ENCODE assay signal across 14 mouse cellular contexts in the genomic region with DNA sequence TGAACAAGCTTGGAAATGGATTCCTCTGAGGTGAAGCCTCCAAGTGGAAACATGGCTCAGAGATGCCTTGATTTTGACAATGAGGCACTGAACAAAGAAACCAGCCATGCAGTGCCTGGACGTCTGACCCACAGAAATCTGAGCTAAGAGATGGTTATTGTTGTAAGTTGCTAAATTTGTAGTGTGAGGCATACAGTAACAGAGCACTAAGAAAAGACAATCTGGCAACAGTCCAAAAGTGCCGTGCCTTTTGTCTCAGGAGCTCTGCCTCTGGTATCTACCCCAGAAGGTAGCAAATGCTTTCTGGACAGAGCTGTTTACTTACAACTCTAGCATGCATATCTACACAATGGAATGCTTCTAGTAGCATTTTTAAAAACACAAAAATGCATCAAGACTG. TPM values are rescaled to one million over a fixed set of nuclear protein-coding genes. Genes with fewer than 3 reads are reported as not detected.
A peak's percentile ranks its signal among the peaks of the same experiment; 100 is the strongest.
DNase-seq lines count a peak whose midpoint lies in the region; ATAC-seq and TF ChIP-seq lines count a peak whose summit lies in the region.
"Had no signal": no experiment of that assay in that cellular context is flagged by ENCODE, and none has a peak within 500 bp of the region (broad histone marks: within the 10 kb centered on the region; RNA-seq: fewer than 3 reads in every experiment).

No protein-coding gene starts in this region.

- ATAC-seq in embryonic facial prominence, embryonic 14.5 days (ENCODE audit: low read depth) = peak; percentile 41; the same call in 1 of the 2 replicates
- no peak for ATAC-seq in limb, embryonic 14.5 days (ENCODE audit: low FRiP score, low read depth)
- ATAC-seq in liver, embryonic 12.5 days = no peak
- no peak for ATAC-seq in CD4-positive, CD25-positive, alpha-beta regulatory T cell, adult 4 months

- no peaks in the 10 kb centered on the region for H3K4me1 ChIP-seq in embryonic facial prominence, embryonic 14.5 days (ENCODE audit: control insufficient read depth, insufficient read depth, low read length)
- peaks cover 7% of the 10 kb centered on the region for H3K4me1 ChIP-seq in embryonic facial prominence, embryonic 10.5 days
- H3K4me1 ChIP-seq in limb, embryonic 14.5 days (ENCODE audit: control insufficient read depth, insufficient read depth, low read length) = no peaks in the 10 kb centered on the region
- no peaks in the 10 kb centered on the region for H3K4me1 ChIP-seq in limb, embryonic 10.5 days
- H3K4me1 ChIP-seq in liver, embryonic 12.5 days = peaks cover 33% of the 10 kb centered on the region
- H3K4me1 ChIP-seq in thymus, adult 2 months (replicated peaks; ENCODE audit: control insufficient read depth, insufficient read depth, low read length) = peaks cover 3% of the 10 kb centered on the region; the same call in 1 of the 2 replicates
- H3K4me1 ChIP-seq: limb, embryonic 12.5 days had no signal

- no peaks in the 10 kb centered on the region for H3K27me3 ChIP-seq in embryonic facial prominence, embryonic 14.5 days (replicated peaks; ENCODE audit: control insufficient read depth, insufficient read depth, low read length)
- no peaks in the 10 kb centered on the region for H3K27me3 ChIP-seq in embryonic facial prominence, embryonic 10.5 days (replicated peaks; ENCODE audit: low read depth, poor library complexity, severe bottlenecking)
- no peaks in the 10 kb centered on the region for H3K27me3 ChIP-seq in limb, embryonic 14.5 days (ENCODE audit: control insufficient read depth, insufficient read depth, low read length)
- H3K27me3 ChIP-seq in limb, embryonic 10.5 days (ENCODE audit: low read depth, poor library complexity, severe bottlenecking) = no peaks in the 10 kb centered on the region
- no peaks in the 10 kb centered on the region for H3K27me3 ChIP-seq in liver, embryonic 12.5 days (replicated peaks)
- H3K27me3 ChIP-seq in thymus, adult 2 months (ENCODE audit: control insufficient read depth, insufficient read depth, low read length) = no peaks in the 10 kb centered on the region
- H3K27me3 ChIP-seq: embryonic facial prominence, embryonic 15.5 days; hindbrain, embryonic 15.5 days; limb, embryonic 12.5 days had no signal

- no peak overlapping the region for H3K9ac ChIP-seq in embryonic facial prominence, embryonic 14.5 days (ENCODE audit: low read depth, low read length)
- no peak overlapping the region for H3K9ac ChIP-seq in limb, embryonic 14.5 days (ENCODE audit: low read depth, low read length, severe bottlenecking)
- H3K9ac ChIP-seq in liver, embryonic 12.5 days = 0 out of 2 replicates have a peak overlapping the region, but pooled peaks have one; percentile 35
- H3K9ac ChIP-seq: embryonic facial prominence, embryonic 15.5 days; hindbrain, embryonic 15.5 days; limb, embryonic 12.5 days had no signal

- peak; percentile 65 for DNase-seq in embryonic facial prominence, embryonic 14.5 days (ENCODE audit: low spot score)
- no peak for DNase-seq in embryonic facial prominence, embryonic 10.5 days (ENCODE audit: low spot score)
- DNase-seq in limb, embryonic 14.5 days (ENCODE audit: low spot score) = peak; percentile 24
- DNase-seq in limb, embryonic 10.5 days (ENCODE audit: low spot score) = no peak
- DNase-seq in brain, adult 2 months (ENCODE audit: low read depth, low spot score) = peak; percentile 44
- no peak for DNase-seq in thymus, adult 2 months
- DNase-seq: adrenal gland, postnatal 14 days; cerebellum, adult 9-10 months had no signal

- no peak for TF ChIP-seq POLR2A in limb, embryonic 14.5 days (IDR thresholded peaks at IDR 0.05; ENCODE audit: borderline replicate concordance, extremely low read depth, insufficient read depth, insufficient read length)
- TF ChIP-seq POLR2A in thymus, adult 2 months (IDR thresholded peaks at IDR 0.05; ENCODE audit: control insufficient read depth, extremely low read depth, insufficient read depth, low read length, poor library complexity) = no peak

- no peak overlapping the region for H3K4me3 ChIP-seq in embryonic facial prominence, embryonic 14.5 days (ENCODE audit: low read depth, low read length)
- no peak overlapping the region for H3K4me3 ChIP-seq in embryonic facial prominence, embryonic 10.5 days
- H3K4me3 ChIP-seq in limb, embryonic 14.5 days (replicated peaks; ENCODE audit: low read length) = no peak overlapping the region
- no peak overlapping the region for H3K4me3 ChIP-seq in limb, embryonic 10.5 days
- H3K4me3 ChIP-seq in liver, embryonic 12.5 days = no peak overlapping the region
- no peak overlapping the region for H3K4me3 ChIP-seq in thymus, adult 2 months (ENCODE audit: control insufficient read depth, insufficient read depth, low read length)
- H3K4me3 ChIP-seq: embryonic facial prominence, embryonic 15.5 days; hindbrain, embryonic 15.5 days; layer of hippocampus, adult 2 months; limb, embryonic 12.5 days had no signal

- peaks cover 8% of the 10 kb centered on the region; the same call in 1 of the 2 replicates for H3K36me3 ChIP-seq in embryonic facial prominence, embryonic 14.5 days (ENCODE audit: control insufficient read depth, insufficient read depth, low read length)
- peaks cover 10% of the 10 kb centered on the region for H3K36me3 ChIP-seq in embryonic facial prominence, embryonic 10.5 days (replicated peaks)
- peaks cover 6% of the 10 kb centered on the region; the same call in 1 of the 2 replicates for H3K36me3 ChIP-seq in limb, embryonic 14.5 days (ENCODE audit: control insufficient read depth, insufficient read depth, low read length)
- peaks cover 11% of the 10 kb centered on the region for H3K36me3 ChIP-seq in limb, embryonic 10.5 days
- peaks cover 8% of the 10 kb centered on the region for H3K36me3 ChIP-seq in liver, embryonic 12.5 days
- H3K36me3 ChIP-seq in thymus, adult 2 months (ENCODE audit: control insufficient read depth, insufficient read depth, low read length) = no peaks in the 10 kb centered on the region

- 44% methylated on average over 2 of the region's 2 CpGs for WGBS in embryonic facial prominence, embryonic 14.5 days
- 74% methylated on average over 2 of the region's 2 CpGs for WGBS in embryonic facial prominence, embryonic 10.5 days
- 53% methylated on average over 2 of the region's 2 CpGs for WGBS in limb, embryonic 14.5 days
- WGBS in limb, embryonic 10.5 days = 88% methylated on average over 2 of the region's 2 CpGs
- 47% methylated on average over 2 of the region's 2 CpGs for WGBS in liver, embryonic 12.5 days (ENCODE audit: insufficient replicate concordance)
- WGBS in thymus, adult 2 months = 83% methylated on average over 2 of the region's 2 CpGs

- H3K27ac ChIP-seq in embryonic facial prominence, embryonic 14.5 days (replicated peaks; ENCODE audit: low read depth, low read length) = no peak overlapping the region
- no peak overlapping the region for H3K27ac ChIP-seq in embryonic facial prominence, embryonic 10.5 days (replicated peaks)
- H3K27ac ChIP-seq in limb, embryonic 14.5 days (replicated peaks; ENCODE audit: low read depth, low read length) = no peak overlapping the region
- H3K27ac ChIP-seq in limb, embryonic 10.5 days = no peak overlapping the region
- peak overlapping the region; percentile 67; the same call in 1 of the 2 replicates for H3K27ac ChIP-seq in liver, embryonic 12.5 days
- H3K27ac ChIP-seq in thymus, adult 2 months (ENCODE audit: control insufficient read depth, insufficient read depth, low read length) = no peak overlapping the region
- H3K27ac ChIP-seq: embryonic facial prominence, embryonic 15.5 days; hindbrain, embryonic 15.5 days; layer of hippocampus, adult 2 months; limb, embryonic 12.5 days had no signal

- H3K4me2 ChIP-seq in embryonic facial prominence, embryonic 14.5 days (ENCODE audit: low read depth, low read length) = no peak overlapping the region
- no peak overlapping the region for H3K4me2 ChIP-seq in limb, embryonic 14.5 days (replicated peaks; ENCODE audit: low read depth, low read length, severe bottlenecking)
- peak overlapping the region; percentile 57; the same call in 1 of the 2 replicates for H3K4me2 ChIP-seq in liver, embryonic 12.5 days
- H3K4me2 ChIP-seq: embryonic facial prominence, embryonic 15.5 days; hindbrain, embryonic 15.5 days; limb, embryonic 12.5 days had no signal

- H3K9me3 ChIP-seq in embryonic facial prominence, embryonic 14.5 days (ENCODE audit: control insufficient read depth, low read length) = no peaks in the 10 kb centered on the region
- no peaks in the 10 kb centered on the region for H3K9me3 ChIP-seq in embryonic facial prominence, embryonic 10.5 days
- H3K9me3 ChIP-seq in limb, embryonic 14.5 days (ENCODE audit: control insufficient read depth, low read length) = no peaks in the 10 kb centered on the region
- H3K9me3 ChIP-seq in limb, embryonic 10.5 days (replicated peaks) = no peaks in the 10 kb centered on the region
- H3K9me3 ChIP-seq in liver, embryonic 12.5 days (replicated peaks) = no peaks in the 10 kb centered on the region
- H3K9me3 ChIP-seq: embryonic facial prominence, embryonic 15.5 days; hindbrain, embryonic 15.5 days; limb, embryonic 12.5 days had no signal

- TF ChIP-seq CTCF in thymus, adult 2 months (IDR thresholded peaks at IDR 0.05; ENCODE audit: borderline replicate concordance, control insufficient read depth, extremely low read depth, insufficient read depth, low read length, poor library complexity) = no peak

RNA-seq across cellular contexts. Expression of a gene that starts 13.3 kb away (rescaled TPM):
- 4.6 and 4.7 TPM in 2 replicates for polyA plus RNA-seq in embryonic facial prominence, embryonic 14.5 days (2014; fragmentation: Nextera tagmentation; extraction: Ambion mirVana)
- polyA plus RNA-seq in embryonic facial prominence, embryonic 10.5 days (2016; fragmentation: Nextera tagmentation; extraction: Ambion mirVana) = 5.4 and 6.6 TPM in 2 replicates
- polyA plus RNA-seq in limb, embryonic 14.5 days (2012; rRNA removed) = 11.5 and 13.3 TPM in 2 replicates
- polyA plus RNA-seq in limb, embryonic 14.5 days (2014; fragmentation: Nextera tagmentation; extraction: Ambion mirVana) = 6.0 and 6.1 TPM in 2 replicates
- 5.7 and 6.4 TPM in 2 replicates for polyA plus RNA-seq in limb, embryonic 10.5 days (2016; fragmentation: Nextera tagmentation; extraction: Ambion mirVana)
- 2.8 and 3.1 TPM in 2 replicates for polyA plus RNA-seq in liver, embryonic 12.5 days (2016; fragmentation: Nextera tagmentation; extraction: Ambion mirVana)
- polyA plus RNA-seq in CD4-positive, CD25-positive, alpha-beta regulatory T cell, adult 4 months (2017; shearing (Covaris generic)) = 1 to 10 TPM; 4.3 to 6.5 TPM
- 9.0 and 10.1 TPM in 2 replicates for polyA plus RNA-seq in thymus, adult 2 months (2012; rRNA removed)

RNA-seq across cellular contexts. Expression of a gene that starts 27.3 kb away (rescaled TPM):
- polyA plus RNA-seq in embryonic facial prominence, embryonic 14.5 days (2014; fragmentation: Nextera tagmentation; extraction: Ambion mirVana) = 35.6 and 39.1 TPM in 2 replicates
- 32.0 and 36.3 TPM in 2 replicates for polyA plus RNA-seq in embryonic facial prominence, embryonic 10.5 days (2016; fragmentation: Nextera tagmentation; extraction: Ambion mirVana)
- 133 and 158 TPM in 2 replicates for polyA plus RNA-seq in limb, embryonic 14.5 days (2012; rRNA removed)
- polyA plus RNA-seq in limb, embryonic 14.5 days (2014; fragmentation: Nextera tagmentation; extraction: Ambion mirVana) = 42.4 and 55.3 TPM in 2 replicates
- 42.1 and 44.8 TPM in 2 replicates for polyA plus RNA-seq in limb, embryonic 10.5 days (2016; fragmentation: Nextera tagmentation; extraction: Ambion mirVana)
- polyA plus RNA-seq in liver, embryonic 12.5 days (2016; fragmentation: Nextera tagmentation; extraction: Ambion mirVana) = 17.3 and 18.3 TPM in 2 replicates
- 10 to 100 TPM; 27.5 to 43.5 TPM for polyA plus RNA-seq in CD4-positive, CD25-positive, alpha-beta regulatory T cell, adult 4 months (2017; shearing (Covaris generic))
- 946 and 968 TPM in 2 replicates for polyA plus RNA-seq in thymus, adult 2 months (2012; rRNA removed)

Comparison
In these comparisons a context has a peak if more than half of its experiments do, and no peak if none do; other contexts are left out.
1. DNase-seq: peak in embryonic facial prominence, embryonic 14.5 days (single experiment), limb, embryonic 14.5 days (single experiment) and brain, adult 2 months (single experiment); none in embryonic facial prominence, embryonic 10.5 days (single experiment), limb, embryonic 10.5 days (single experiment) and thymus, adult 2 months (single experiment).